Mouse (Mus musculus) limb, embryonic 11.5 days (tissue): ENCODE results near the gene Timp1. TPM values are rescaled to one million over a fixed set of nuclear protein-coding genes. Genes with fewer than 3 reads are reported as not detected.

ENCODE experiments used
- ATAC-seq: fragments of 200-750 bp; cut with Nextera tagmentation; 2 replicates; pipeline ENCODE4 v1.8.0; 2017; ENCODE audit warnings: low read depth; ENCODE audit not compliant: insufficient number of reproducible peaks, low FRiP score, low TSS enrichment
- DNase-seq: peaks from one replicate; pipeline ENCODE4 v3.0.0-alpha.2; 2015; ENCODE audit warnings: low spot score
- H3K27ac ChIP-seq: fragments of 300-500 bp; sonication (generic); replicated peaks from 2 replicates; pipeline ENCODE4 v1.5.1; 2014; ENCODE audit warnings: low read depth, mild to moderate bottlenecking, low read length
- H3K27me3 ChIP-seq: fragments of 300-500 bp; sonication (generic); 2 replicates; pipeline ENCODE4 v1.6.1; 2014; ENCODE audit warnings: mild to moderate bottlenecking, low read length, mixed read lengths; ENCODE audit not compliant: control insufficient read depth, insufficient read depth
- H3K36me3 ChIP-seq: fragments of 300-500 bp; sonication (generic); 2 replicates; pipeline ENCODE4 v1.6.1; 2014; ENCODE audit warnings: mild to moderate bottlenecking, low read length, moderate library complexity, mixed read lengths; ENCODE audit not compliant: control insufficient read depth, insufficient read depth
- H3K4me1 ChIP-seq: fragments of 300-500 bp; sonication (generic); 2 replicates; pipeline ENCODE4 v1.6.1; 2014; ENCODE audit warnings: low read length, mixed read lengths; ENCODE audit not compliant: control insufficient read depth, insufficient read depth
- H3K4me2 ChIP-seq: fragments of 300-500 bp; sonication (generic); 2 replicates; pipeline ENCODE4 v1.6.1; 2014; ENCODE audit warnings: low read depth, mild to moderate bottlenecking, moderate library complexity; ENCODE audit not compliant: severe bottlenecking
- H3K4me3 ChIP-seq: fragments of 300-500 bp; sonication (generic); 2 replicates; pipeline ENCODE4 v1.5.1; 2014; ENCODE audit warnings: low read depth, low read length
- H3K9ac ChIP-seq: fragments of 300-500 bp; sonication (generic); 2 replicates; pipeline ENCODE4 v1.6.1; 2014; ENCODE audit warnings: mild to moderate bottlenecking, low read length
- H3K9me3 ChIP-seq: fragments of 300-500 bp; sonication (generic); 2 replicates; pipeline ENCODE4 v1.6.1; 2016; ENCODE audit warnings: low read length; ENCODE audit not compliant: control insufficient read depth
- WGBS: fragments of 180-500 bp; shearing (Covaris S2); extraction: QIAGEN DNeasy Blood & Tissue Kit; methylation state at CpG from one replicate; pipeline ENCODE4 v1.1.7; 2014; 5-methylcytosine and 5-hydroxymethylcytosine counted together
- polyA plus RNA-seq: library from polyadenylated mRNA; unstranded; fragments of >200 nt; fragmentation: Nextera tagmentation; extraction: Ambion mirVana; gene quantifications from 2 replicates; pipeline ENCODE4 v1.2.1, GENCODE M21; 2014

Gene Timp1
- 12.9 and 13.1 TPM in 2 replicates for polyA plus RNA-seq

DNA sequence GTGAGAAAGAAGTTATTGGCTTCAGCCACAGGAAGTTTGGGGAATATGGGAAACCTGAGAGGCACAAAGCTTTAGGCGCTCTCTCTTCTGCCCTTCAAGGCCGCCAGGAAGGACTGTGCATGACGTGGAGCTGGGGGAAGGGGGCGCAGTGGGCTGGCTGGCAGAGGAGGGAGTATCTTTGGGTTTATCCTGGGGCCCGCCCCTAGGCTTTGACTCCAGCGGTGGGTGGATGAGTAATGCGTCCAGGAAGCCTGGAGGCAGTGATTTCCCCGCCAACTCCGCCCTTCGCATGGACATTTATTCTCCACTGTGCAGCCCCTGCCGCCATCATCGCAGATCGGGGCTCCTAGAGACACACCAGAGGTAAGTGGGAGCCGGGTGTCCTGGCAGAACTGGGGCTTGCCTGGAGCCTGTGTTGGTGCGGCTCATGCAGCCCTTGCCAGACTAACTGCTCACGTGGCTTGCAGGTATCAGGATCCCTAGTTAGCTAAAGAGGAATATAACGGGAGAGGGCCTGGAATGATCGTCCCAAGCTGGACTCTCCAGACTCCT lies at the start of gene Timp1:
Gene Timp1 (plus strand): TSS at position 205 of the 552 bp plus-strand sequence.
- H3K4me3 ChIP-seq = peak within 1 kb of the TSS; percentile 11; the same call in 1 of the 2 replicates
- ATAC-seq (peak; percentile 77; the same call in 1 of the 2 replicates), DNase-seq (peak; percentile 63)
- no peaks in the 10 kb centered on the region for H3K4me1 ChIP-seq
- 16% methylated on average over 18 of the region's 18 CpGs for WGBS
- H3K27ac ChIP-seq = no peak within 1 kb of the TSS
- peak within 1 kb of the TSS; percentile 45 for H3K4me2 ChIP-seq
- H3K9me3 ChIP-seq = no peaks in the 10 kb centered on the region
- H3K27me3 ChIP-seq = no peaks in the 10 kb centered on the region
- no peaks in the 10 kb centered on the region for H3K36me3 ChIP-seq
- no peak within 1 kb of the TSS for H3K9ac ChIP-seq

DNA sequence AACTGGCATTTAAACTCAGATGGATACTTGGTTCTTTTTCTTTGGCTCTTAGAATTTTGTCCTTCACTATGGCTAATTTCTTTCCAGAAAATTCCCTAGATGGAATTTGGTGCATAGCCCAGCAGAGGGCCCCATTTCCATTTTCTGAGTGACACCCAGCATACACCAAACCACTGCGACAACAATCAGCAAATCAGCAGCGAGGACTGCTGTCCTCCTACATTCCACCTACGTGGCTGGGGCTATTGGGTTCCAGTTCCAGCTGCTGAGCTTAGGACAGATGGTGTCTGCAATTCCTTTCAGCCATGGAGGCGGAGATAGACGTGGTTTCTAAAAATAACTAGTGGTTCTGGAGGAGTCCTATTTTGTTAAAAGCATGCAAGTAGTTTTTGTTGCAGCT lies 41.0 kb upstream of the Timp1 start:
- DNase-seq (peak; percentile 34), ATAC-seq (no peak)
- Histone ChIP-seq H3K36me3 (no peaks in the 10 kb centered on the region), H3K9ac (no peak overlapping the region), H3K27me3 (no peaks in the 10 kb centered on the region), H3K4me2 (no peak overlapping the region), H3K9me3 (no peaks in the 10 kb centered on the region), H3K4me1 (no peaks in the 10 kb centered on the region), H3K27ac (no peak overlapping the region), H3K4me3 (no peak overlapping the region)
- 40% methylated on average over 5 of the region's 5 CpGs for WGBS

DNA sequence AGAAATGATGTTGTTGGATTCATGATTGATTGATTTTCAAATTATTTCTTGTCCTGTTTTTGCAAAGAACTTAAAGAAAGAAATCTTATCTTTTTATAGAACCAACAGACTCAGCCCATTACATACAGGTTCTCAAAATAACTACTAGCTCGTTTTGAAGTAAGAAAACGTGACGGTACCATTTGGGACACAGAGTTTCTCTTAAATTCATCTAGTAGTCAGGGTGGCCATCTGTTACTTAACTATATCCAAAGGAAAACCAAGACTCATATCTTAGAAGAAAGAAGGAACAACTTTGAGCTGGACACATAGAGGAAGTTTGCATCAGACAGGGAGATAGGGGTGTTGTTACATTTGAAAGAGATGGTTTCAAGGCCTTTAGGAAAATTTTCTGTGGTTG lies 22.7 kb upstream of the Timp1 start:
- no peaks in the 10 kb centered on the region for H3K4me1 ChIP-seq
- no peak overlapping the region for H3K27ac ChIP-seq
- H3K4me2 ChIP-seq = no peak overlapping the region
- H3K9me3 ChIP-seq = no peaks in the 10 kb centered on the region
- H3K36me3 ChIP-seq = no peaks in the 10 kb centered on the region; the same call in 1 of the 2 replicates
- no peaks in the 10 kb centered on the region for H3K27me3 ChIP-seq
- DNase-seq (no peak), ATAC-seq (no peak)
- 90% methylated on average over 3 of the region's 3 CpGs for WGBS
- no peak overlapping the region for H3K9ac ChIP-seq
- H3K4me3 ChIP-seq = no peak overlapping the region

DNA sequence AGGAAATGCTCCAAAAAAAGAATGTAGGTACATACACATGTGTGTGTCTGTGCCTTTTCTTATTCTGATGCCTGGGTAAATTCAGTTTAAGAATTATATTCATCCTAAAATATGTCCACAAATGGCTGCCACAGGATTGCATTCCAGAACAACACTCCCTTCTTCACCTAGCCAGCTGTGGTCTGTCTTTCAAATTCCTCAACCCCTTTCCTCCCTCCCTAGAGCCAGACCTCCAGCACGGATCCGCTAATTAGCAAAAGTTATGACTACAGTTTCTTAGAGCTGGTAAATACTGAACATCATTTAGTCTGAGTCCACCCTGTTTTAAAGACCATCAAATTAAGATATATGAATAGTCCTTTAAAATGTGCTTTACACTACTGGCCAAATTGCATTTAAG lies 22.1 kb upstream of the Timp1 start:
- H3K4me1 ChIP-seq = no peaks in the 10 kb centered on the region
- H3K4me3 ChIP-seq = no peak overlapping the region
- H3K27me3 ChIP-seq = no peaks in the 10 kb centered on the region
- H3K9me3 ChIP-seq = no peaks in the 10 kb centered on the region
- 27% methylated on average over 2 of the region's 2 CpGs for whole genome bisulfite sequencing
- no peak overlapping the region; the same call in 1 of the 2 replicates for H3K4me2 ChIP-seq
- H3K36me3 ChIP-seq = no peaks in the 10 kb centered on the region; the same call in 1 of the 2 replicates
- ATAC-seq (peak; percentile 28; the same call in 1 of the 2 replicates), DNase-seq (no peak)
- H3K27ac ChIP-seq = no peak overlapping the region
- H3K9ac ChIP-seq = no peak overlapping the region

DNA sequence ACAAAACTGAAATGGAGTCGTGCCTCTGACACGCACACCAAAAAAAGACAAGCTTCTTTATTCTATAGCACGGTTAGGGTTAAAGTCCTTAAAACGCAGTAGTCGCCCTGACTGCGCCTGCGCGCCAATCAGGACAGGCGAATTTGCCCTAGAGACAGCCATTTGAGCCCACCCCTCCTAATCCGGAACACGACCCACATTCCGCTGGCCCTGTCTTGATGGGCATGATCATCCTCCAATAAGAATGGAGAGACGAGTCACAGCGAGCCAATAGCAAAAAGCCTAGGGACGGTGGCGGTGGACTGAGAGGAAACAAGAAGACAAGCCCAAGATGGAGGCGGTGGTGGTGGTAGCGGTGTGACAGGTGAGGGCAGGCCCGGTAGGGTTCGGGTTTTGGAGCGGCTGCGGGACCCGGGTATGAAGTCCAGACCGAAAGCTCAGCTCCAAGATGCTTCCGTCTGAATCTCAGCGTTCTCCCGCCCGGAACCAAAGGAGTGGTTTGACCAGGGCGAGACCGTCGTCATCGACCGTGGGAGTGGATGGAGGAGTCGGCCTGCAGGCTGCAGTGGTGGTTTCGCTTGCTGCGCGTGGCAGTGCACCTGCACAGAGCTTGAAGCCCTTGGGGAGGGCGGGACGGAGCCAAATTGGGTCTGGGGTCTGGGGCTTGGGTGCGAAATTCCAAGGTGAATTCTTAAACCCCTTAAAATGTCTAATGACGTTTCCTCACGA lies 21.5 kb upstream of the Timp1 start:
- DNase-seq = peak; percentile 86
- H3K9me3 ChIP-seq = no peaks in the 10 kb centered on the region
- H3K4me2 ChIP-seq = peak overlapping the region; percentile 51
- H3K27ac ChIP-seq = no peak overlapping the region
- ATAC-seq = peak; percentile 97
- peak overlapping the region; percentile 55 for H3K4me3 ChIP-seq
- H3K9ac ChIP-seq = peak overlapping the region; percentile 57
- no peaks in the 10 kb centered on the region for H3K27me3 ChIP-seq
- no peaks in the 10 kb centered on the region for H3K4me1 ChIP-seq
- no peaks in the 10 kb centered on the region; the same call in 1 of the 2 replicates for H3K36me3 ChIP-seq
- 17% methylated on average over 37 of the region's 42 CpGs for WGBS

DNA sequence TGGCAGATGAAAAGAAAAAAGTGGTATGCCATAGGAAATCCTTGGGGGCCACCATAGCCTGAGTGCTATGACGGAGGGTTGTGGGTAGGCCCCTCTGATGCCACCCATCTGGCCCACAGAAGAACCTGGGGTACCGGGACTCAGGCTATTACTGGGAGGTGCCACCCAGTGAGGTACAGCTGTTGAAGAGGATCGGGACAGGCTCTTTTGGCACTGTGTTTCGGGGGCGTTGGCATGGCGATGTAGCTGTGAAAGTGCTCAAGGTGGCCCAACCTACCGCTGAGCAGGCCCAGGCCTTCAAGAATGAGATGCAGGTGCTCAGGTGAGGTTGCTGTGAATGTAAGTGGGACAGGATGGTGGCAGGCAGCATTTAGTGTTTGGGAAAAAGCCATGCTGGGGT lies 16.2 kb upstream of the Timp1 start:
- Histone ChIP-seq H3K9ac (no peak overlapping the region), H3K27me3 (no peaks in the 10 kb centered on the region), H3K4me1 (no peaks in the 10 kb centered on the region), H3K4me3 (no peak overlapping the region), H3K9me3 (no peaks in the 10 kb centered on the region), H3K4me2 (no peak overlapping the region), H3K27ac (no peak overlapping the region), H3K36me3 (no peaks in the 10 kb centered on the region; the same call in 1 of the 2 replicates)
- 92% methylated on average over 7 of the region's 7 CpGs for WGBS
- DNase-seq (no peak), ATAC-seq (no peak)

DNA sequence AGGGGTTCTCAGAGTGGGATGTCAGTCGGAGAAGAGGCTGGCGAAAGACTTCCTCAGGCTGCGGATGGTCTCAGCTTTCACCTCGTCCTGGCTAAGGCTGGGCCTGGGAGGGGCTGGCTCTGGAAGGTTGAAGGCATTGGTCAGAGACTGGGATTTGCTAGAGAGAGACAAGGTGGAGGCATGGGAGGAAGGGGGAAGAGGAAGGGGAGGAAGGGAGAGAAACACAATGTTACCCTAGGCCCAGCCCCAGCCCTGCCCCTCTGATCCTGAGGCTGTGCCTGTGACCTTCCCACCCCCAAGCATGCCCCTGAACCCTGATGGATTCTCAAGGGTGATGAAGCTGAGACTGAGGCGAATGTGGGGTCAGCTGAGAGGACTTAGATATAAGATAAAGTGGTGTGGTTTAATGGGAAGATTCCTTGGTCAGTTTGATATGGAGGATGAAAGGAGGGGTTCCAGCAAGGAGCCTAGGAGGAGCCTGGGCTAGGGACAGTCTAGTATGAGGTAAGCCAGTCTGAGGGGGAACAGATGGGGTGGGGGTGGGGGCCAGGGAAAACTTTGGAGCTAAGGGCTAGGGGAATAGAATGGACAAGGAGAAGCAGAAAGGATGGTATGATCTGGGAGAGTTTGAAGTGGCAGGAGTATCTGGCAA lies 8.4 kb upstream of the Timp1 start:
- H3K9ac ChIP-seq = no peak overlapping the region
- DNase-seq = no peak
- no peak overlapping the region for H3K4me3 ChIP-seq
- no peaks in the 10 kb centered on the region for H3K27me3 ChIP-seq
- H3K27ac ChIP-seq = no peak overlapping the region
- WGBS = 45% methylated on average over 4 of the region's 5 CpGs
- no peak for ATAC-seq
- H3K9me3 ChIP-seq = no peaks in the 10 kb centered on the region
- H3K36me3 ChIP-seq = no peaks in the 10 kb centered on the region
- no peak overlapping the region for H3K4me2 ChIP-seq
- no peaks in the 10 kb centered on the region for H3K4me1 ChIP-seq

DNA sequence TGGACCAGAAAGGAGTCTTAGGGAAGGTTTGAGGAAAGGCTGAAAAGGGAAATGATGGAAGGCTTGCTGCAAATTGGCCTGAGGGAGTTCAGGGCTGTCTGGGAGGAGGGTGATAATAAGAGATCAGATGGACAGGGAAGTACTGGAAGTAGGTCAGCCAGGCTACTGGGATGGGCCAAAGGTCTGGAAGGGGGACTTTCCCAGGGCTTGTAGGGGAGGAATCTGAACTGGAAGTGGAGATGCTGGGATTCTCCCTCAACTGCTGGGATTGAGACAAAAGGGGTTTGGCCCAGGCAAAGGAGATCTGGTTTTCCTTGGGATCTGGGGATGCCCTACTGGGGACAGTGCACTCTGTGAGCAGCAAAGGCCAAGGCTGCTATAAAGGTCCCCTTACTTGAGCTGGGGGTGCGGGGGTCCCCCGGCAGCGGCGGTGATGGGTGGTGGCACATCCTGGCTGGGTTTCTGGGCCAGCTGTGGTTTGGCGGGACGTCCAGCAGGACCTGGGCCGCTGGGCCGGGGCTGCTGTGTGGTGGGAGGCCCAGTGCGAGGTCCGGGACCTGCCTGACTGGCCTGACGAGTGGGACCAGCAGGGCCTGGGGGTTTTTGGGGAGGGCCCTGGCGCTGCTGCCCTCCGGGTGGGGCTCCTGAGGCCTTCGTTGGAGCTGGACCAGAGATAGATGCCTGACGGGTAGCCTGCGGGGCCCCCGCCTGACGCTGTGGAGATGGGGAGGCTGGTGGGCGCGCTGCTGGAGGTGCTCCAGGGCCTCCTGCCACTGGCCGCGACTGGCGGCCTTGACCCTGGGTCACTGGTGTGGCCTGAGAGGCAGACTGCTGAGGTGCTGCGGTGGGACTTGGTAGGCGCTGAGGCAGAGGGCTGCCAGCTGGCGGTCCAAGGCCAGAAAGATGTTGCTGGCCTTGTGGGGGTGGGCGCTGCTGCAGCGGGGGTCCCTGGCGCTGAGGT lies 7.6 kb upstream of the Timp1 start:
- ATAC-seq (no peak), DNase-seq (peak; percentile 21)
- H3K27ac ChIP-seq = no peak overlapping the region
- H3K9me3 ChIP-seq = no peaks in the 10 kb centered on the region
- H3K4me1 ChIP-seq = no peaks in the 10 kb centered on the region
- 45% methylated on average over 25 of the region's 29 CpGs for WGBS
- no peak overlapping the region for H3K4me3 ChIP-seq
- H3K27me3 ChIP-seq = no peaks in the 10 kb centered on the region
- no peak overlapping the region for H3K9ac ChIP-seq
- H3K4me2 ChIP-seq = no peak overlapping the region; the same call in 1 of the 2 replicates
- H3K36me3 ChIP-seq = no peaks in the 10 kb centered on the region
